Mouse (Mus musculus) kidney, adult 18-20 months (tissue): ENCODE measurements at regions not wholly inside any gene's neighbourhood (a gene's known extent, or its start where the extent isn't known, plus 50 kb on each side); places are given as distances from the start of the nearest gene placed in this dataset.
A peak's percentile ranks its signal among the peaks of the same experiment; 100 is the strongest.
"Not testable (repeated sequence)": the region's sequence is repeated elsewhere in the genome, so short reads cannot be mapped to it uniquely, and the experiment has no call there.

ENCODE experiments used
- DNase-seq: peaks from one replicate; pipeline ENCODE4 v3.0.0; 2021

DNA sequence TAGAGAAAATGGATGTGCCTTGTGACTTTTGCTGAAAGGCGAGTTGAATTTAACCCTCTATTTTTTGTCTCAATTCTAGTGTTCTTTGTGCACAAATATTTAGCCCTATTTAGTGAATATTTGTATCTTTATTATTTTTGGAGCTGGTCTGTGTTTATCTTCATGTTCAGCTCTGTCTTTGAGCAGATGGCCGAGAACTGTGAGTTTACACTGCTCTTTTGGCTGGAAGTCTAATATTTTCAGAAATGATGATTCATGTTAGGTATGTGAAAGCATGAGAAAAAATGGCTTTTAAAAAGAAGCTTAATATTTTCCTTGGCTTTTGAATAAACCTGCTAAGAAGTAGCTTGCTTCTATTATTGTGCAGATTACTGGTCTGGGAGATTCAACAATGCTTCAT, 505.4 kb downstream of the Sema5a start:
- no peak for DNase-seq

DNA sequence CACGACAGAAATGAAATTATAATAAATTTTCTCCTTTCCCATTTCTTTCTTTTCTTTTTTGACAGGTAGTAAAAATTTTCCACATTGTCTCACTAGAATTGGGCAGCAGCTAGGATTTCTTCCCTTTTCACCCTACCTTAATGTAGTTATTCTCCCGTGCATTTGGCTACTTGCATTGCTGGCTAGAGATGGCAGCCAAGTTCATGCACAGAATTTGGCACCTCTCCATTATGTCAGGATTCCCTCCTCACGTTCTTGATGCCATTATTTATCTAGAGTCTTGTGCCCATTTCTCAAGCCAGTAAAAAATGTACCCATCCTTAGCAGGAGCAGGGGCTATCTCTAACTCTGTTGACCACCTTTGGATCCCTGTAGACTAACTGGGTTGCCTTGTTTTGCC, 507.4 kb downstream of the Sema5a start:
- DNase-seq, result no peak

DNA sequence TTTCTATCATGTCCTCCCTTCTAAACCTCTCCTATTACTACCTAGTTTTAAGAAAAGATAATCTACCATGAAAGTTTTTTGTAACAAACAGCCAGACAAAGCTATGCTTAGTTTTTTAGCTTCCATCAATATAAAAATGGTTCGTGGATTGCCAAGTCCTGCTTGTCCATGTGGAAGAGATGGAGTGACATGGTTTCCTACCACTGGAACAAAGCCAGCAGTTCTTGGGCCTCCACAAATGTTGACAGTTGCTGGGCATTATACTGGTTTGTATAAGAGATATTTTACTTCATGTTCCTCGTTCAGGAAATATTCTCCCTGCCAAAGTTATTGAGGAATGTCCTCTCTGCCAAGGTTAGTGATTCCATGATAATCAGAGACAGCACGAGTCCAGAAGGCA, 515.5 kb downstream of the Sema5a start:
- DNase-seq, result no peak

DNA sequence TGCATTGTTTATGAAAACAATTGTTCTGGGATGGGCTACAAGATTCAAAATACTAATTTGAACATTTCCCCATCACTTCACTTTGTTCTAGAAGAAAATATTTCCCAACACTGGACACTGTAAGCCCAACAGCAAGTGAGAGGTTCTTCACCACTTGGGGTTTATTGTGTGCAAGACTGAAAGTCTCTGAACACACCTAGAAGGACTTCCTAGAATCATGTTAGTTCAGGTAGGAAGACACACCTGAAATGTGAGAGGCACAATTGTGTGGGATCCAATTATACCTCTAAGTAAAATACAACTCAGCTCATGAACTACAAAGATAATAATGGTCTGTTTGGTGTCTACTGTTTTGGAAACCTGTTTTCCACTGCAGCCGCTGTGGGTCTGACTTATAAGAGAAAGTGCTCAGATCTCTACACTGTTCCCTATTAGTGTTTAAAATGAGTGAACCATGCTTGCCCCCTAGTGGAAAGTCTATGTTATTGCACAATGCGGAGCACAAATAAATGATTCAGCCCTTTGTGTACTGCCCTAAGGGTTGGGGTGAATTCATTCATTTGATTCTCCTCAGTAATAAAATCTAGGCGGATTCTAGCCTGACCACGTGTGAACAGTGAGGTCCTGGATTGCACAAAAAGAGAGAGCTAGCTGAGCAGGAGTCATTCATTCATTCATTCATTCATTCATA, 521.5 kb downstream of the Sema5a start:
- peak; percentile 4 for DNase-seq

DNA sequence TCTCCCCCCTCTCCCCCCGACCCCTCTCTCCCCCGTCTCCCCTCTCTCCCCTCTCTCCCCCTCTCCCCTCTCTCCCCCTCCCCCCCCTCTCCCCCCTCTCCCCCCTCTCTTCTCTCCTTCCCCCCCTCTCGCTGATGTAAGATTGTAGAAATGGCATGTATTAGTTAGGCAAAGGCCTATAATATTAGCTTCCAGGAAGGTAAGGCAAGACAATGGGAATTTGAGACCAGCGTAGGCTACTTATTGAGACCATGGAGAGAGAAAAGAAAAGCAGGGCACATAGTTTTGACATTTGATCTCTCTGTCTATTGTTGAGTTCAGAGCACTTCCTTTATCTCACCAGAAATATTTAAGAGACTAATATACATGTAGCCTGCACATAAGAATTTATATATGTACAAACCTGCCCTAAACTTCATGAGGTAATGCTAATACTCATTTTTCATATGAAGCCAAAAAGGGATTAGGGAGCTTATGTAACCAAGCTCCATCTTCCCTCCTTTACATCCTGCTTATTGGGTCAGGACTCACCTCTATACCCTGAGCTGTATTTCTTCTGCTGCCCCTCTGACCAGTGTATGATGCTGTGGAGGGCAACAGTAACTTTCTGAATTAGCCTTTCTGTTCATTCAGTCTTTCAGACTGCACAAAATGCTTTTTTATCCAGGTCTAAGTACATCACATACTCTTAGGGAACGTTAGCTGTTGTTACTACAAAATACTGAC, 522.3 kb downstream of the Sema5a start:
- no peak for DNase-seq

DNA sequence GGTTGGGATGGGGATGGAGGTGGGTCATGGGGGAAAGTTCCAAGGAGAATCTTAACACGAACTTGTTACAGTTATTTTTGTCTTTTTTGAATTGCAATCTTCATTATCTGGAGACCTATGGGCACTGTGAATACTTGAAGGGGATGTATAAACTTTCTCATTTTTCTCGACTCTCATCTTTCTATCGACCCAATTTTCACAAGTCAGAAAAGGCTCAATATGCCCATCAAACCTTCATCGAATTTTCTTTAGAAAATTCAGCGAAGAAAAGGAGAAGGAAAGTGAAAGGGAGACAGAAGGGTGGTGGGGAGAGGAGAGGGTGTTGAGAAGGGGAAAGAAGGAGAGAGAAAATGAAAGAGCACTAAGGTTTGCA, 533.6 kb downstream of the Sema5a start:
- DNase-seq, result not testable (repeated sequence)

GRCm38 (mm10) chr15:32778599-32779273, 534.1 kb downstream of the Sema5a start:
- DNase-seq, result peak; percentile 63

DNA sequence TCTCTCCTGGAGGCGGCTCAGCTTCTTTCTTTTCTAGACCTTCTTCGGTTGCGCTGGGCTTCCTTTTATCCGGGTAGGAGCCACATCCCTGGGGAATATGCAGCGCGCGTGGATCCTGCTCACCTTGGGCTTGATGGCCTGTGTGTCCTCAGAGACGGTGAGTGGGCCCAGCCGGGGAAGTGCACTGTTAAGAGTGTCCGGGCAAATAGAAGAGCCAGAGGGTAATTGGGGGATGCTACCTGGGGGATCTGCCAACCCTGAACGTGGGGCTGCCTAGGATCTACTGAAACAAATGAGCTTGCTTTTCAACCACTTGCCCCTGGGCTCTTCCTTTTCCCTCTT, 534.6 kb downstream of the Sema5a start:
- not testable (repeated sequence) for DNase-seq

- DNase-seq, result not testable (repeated sequence)
Measured at GRCm38 (mm10) chr15:32781609-32782008, 537.0 kb downstream of the Sema5a start.

DNA sequence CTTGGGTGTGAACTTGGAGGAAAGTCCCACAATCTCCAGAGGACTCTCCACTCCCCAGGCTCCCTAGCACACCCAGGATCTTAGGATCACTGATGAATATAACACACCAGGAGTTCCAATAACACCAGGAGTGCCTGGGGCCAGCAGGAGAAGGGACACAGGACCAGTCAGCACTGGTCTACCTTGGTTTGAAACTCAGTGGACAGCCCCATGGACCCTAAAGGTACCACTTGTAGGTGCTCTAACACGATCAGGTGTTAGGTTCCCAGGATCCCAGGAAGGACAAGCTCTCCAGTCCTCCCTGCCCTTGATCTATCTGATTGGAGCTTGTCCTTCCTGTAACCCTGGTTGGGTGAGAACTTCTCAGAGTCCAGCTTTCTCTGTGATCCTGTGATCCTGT, 554.6 kb downstream of the Sema5a start:
- no peak for DNase-seq

- no peak for DNase-seq
Measured at GRCm38 (mm10) chr15:32810849-32811632, 566.4 kb downstream of the Sema5a start.

DNA sequence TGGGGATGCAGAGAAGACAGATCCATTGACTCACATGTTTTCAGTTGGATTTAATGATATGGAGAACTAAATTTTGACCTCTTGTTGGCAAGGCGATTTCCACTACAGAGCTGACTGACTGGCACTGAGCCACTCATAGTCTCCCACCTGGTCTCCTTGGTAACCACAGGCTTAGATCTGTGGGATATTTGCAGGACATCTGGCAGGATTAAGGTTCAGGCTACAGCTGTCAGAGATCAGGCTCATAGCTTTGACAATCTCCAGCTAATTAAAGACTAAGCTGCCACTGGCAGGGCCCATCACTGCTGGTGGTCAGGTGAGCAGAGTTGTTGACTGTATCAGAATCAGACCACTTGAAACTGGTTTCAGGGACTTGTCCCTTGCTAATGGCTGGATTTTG, 595.4 kb downstream of the Sema5a start:
- no peak for DNase-seq
